Comparison of ENCODE assay signal across 20 mouse cellular contexts in genomic region chr2:131557896-131558295, GRCm38 (mm10). TPM values are rescaled to one million over a fixed set of nuclear protein-coding genes. Genes with fewer than 3 reads are reported as not detected.
DNase-seq lines count a peak whose midpoint lies in the region; ATAC-seq and TF ChIP-seq lines count a peak whose summit lies in the region.
"Had no signal": no experiment of that assay in that cellular context is flagged by ENCODE, and none has a peak within 500 bp of the region (broad histone marks: within the 10 kb centered on the region; RNA-seq: fewer than 3 reads in every experiment).

No protein-coding gene starts in this region.

- peak; percentile 32 for DNase-seq in adrenal gland, postnatal 14 days
- no peak for DNase-seq in adrenal gland, postnatal 25 days
- peak; percentile 38 for DNase-seq in heart, postnatal 0 days (ENCODE audit: low spot score)
- no peak for DNase-seq in heart, embryonic 10.5 days (ENCODE audit: low spot score)
- no peak for DNase-seq in layer of hippocampus, adult 2 months (ENCODE audit: low spot score in 2 of 2)
- DNase-seq in layer of hippocampus, postnatal 10 days (ENCODE audit: low spot score in 2 of 2), result no peak
- peak; percentile 63 for DNase-seq in brain, embryonic 14.5 days (ENCODE audit: low read depth)
- DNase-seq in thymus, postnatal 4 days, result no peak
- DNase-seq: cerebellum, adult 18-20 months; cerebellum, postnatal 25 days; kidney, adult 11 months; layer of hippocampus, postnatal 36 days; lung, embryonic 14.5 days; thymus, postnatal 25 days had no signal

- no peak for TF ChIP-seq POLR2A in brain, embryonic 14.5 days (IDR thresholded peaks at IDR 0.05; ENCODE audit: borderline replicate concordance, extremely low read depth, insufficient read depth, insufficient read length, poor library complexity, severe bottlenecking)

- peaks cover 29% of the 10 kb centered on the region for H3K27me3 ChIP-seq in heart, postnatal 0 days (ENCODE audit: control insufficient read depth, insufficient read depth, low read length)
- peaks cover 100% of the 10 kb centered on the region for H3K27me3 ChIP-seq in heart, embryonic 10.5 days (ENCODE audit: insufficient read depth, poor library complexity, severe bottlenecking)

- no peak for ATAC-seq in heart, postnatal 0 days (ENCODE audit: insufficient read depth, low read depth)

- no peak overlapping the region for H3K4me2 ChIP-seq in heart, postnatal 0 days (ENCODE audit: low read depth, low read length)
- H3K4me2 ChIP-seq: heart, embryonic 15.5 days; limb, embryonic 13.5 days; midbrain, embryonic 12.5 days; neural tube, embryonic 15.5 days had no signal

- no peaks in the 10 kb centered on the region for H3K36me3 ChIP-seq in heart, postnatal 0 days (replicated peaks; ENCODE audit: control insufficient read depth, insufficient read depth, low read length)
- no peaks in the 10 kb centered on the region for H3K36me3 ChIP-seq in heart, embryonic 10.5 days
- H3K36me3 ChIP-seq: heart, embryonic 15.5 days; limb, embryonic 13.5 days; midbrain, embryonic 12.5 days; neural tube, embryonic 15.5 days had no signal

- H3K4me1 ChIP-seq in heart, postnatal 0 days (ENCODE audit: control insufficient read depth, insufficient read depth), result peaks cover 14% of the 10 kb centered on the region
- peaks cover 19% of the 10 kb centered on the region for H3K4me1 ChIP-seq in heart, embryonic 10.5 days

- no peak overlapping the region for H3K9ac ChIP-seq in heart, postnatal 0 days (replicated peaks; ENCODE audit: low read depth, low read length)
- H3K9ac ChIP-seq: heart, embryonic 15.5 days; limb, embryonic 13.5 days; liver, embryonic 14.5 days; lung, embryonic 14.5 days; midbrain, embryonic 12.5 days; neural tube, embryonic 15.5 days had no signal

- H3K4me3 ChIP-seq in heart, postnatal 0 days (ENCODE audit: low read depth, low read length), result no peak overlapping the region
- H3K4me3 ChIP-seq in heart, embryonic 10.5 days, result no peak overlapping the region
- H3K4me3 ChIP-seq in layer of hippocampus, adult 2 months, result peak overlapping the region; percentile 73
- H3K4me3 ChIP-seq: heart, embryonic 15.5 days; limb, embryonic 13.5 days; midbrain, embryonic 12.5 days; neural tube, embryonic 15.5 days had no signal

- no peak for TF ChIP-seq EP300 in heart, postnatal 0 days (IDR thresholded peaks at IDR 0.05; ENCODE audit: low read depth)

- H3K27ac ChIP-seq in heart, postnatal 0 days (ENCODE audit: low read depth), result no peak overlapping the region
- H3K27ac ChIP-seq in heart, embryonic 10.5 days, result no peak overlapping the region
- peak overlapping the region; percentile 71 for H3K27ac ChIP-seq in layer of hippocampus, adult 2 months
- H3K27ac ChIP-seq: heart, embryonic 15.5 days; limb, embryonic 13.5 days; liver, embryonic 14.5 days; midbrain, embryonic 12.5 days; neural tube, embryonic 15.5 days had no signal

- no peak for TF ChIP-seq CTCF in heart, postnatal 0 days (IDR thresholded peaks at IDR 0.05; ENCODE audit: low read depth)
- TF ChIP-seq CTCF in layer of hippocampus, adult 2 months (conservative IDR thresholded peaks at IDR 0.05), result no peak
- TF ChIP-seq CTCF in brain, embryonic 14.5 days (IDR thresholded peaks at IDR 0.05; ENCODE audit: borderline replicate concordance, extremely low read depth, insufficient read depth, insufficient read length), result no peak

- no peaks in the 10 kb centered on the region for H3K9me3 ChIP-seq in heart, postnatal 0 days (replicated peaks; ENCODE audit: control insufficient read depth, low read length)
- H3K9me3 ChIP-seq in heart, embryonic 10.5 days, result no peaks in the 10 kb centered on the region
- H3K9me3 ChIP-seq: heart, embryonic 15.5 days; limb, embryonic 13.5 days; midbrain, embryonic 12.5 days; neural tube, embryonic 15.5 days had no signal

- 43% methylated on average over 2 of the region's 2 CpGs for WGBS in heart, postnatal 0 days
- 77% methylated on average over 2 of the region's 2 CpGs for WGBS in heart, embryonic 10.5 days

RNA-seq across cellular contexts. Expression of gene Adra1d, which starts 4.2 kb away (rescaled TPM):
- total RNA-seq in adrenal gland, postnatal 14 days (2021), result 16.9 and 22.4 TPM in 2 replicates
- 19.2 and 36.8 TPM in 2 replicates for total RNA-seq in adrenal gland, postnatal 25 days (2021)
- total RNA-seq in heart, postnatal 0 days (2014; rRNA removed; ENCODE audit: low replicate concordance), result 1.9 and 6.7 TPM in 2 replicates
- 0.52 and 0.70 TPM in 2 replicates for polyA plus RNA-seq in heart, postnatal 0 days (2015; fragmentation: Nextera tagmentation; extraction: Ambion mirVana)
- polyA plus RNA-seq in heart, embryonic 10.5 days (2016; fragmentation: Nextera tagmentation; extraction: Ambion mirVana), result 0.21 and 0.59 TPM in 2 replicates
- total RNA-seq in layer of hippocampus, adult 2 months (2021), result 10 to 100 TPM; 89.5 to 98.6 TPM
- total RNA-seq in layer of hippocampus, postnatal 10 days (2021), result 10 to 100 TPM; 39.6 to 43.2 TPM
- polyA plus RNA-seq in brain, embryonic 14.5 days (2012; rRNA removed), result 0.26 and 0.48 TPM in 2 replicates
- total RNA-seq: megakaryocyte, adult 5-6 weeks had no signal

Comparison
In these comparisons a context has a peak if more than half of its experiments do, and no peak if none do; other contexts are left out.
1. DNase-seq: peak in adrenal gland, postnatal 14 days (single experiment), heart, postnatal 0 days (single experiment) and brain, embryonic 14.5 days (single experiment); none in adrenal gland, postnatal 25 days (single experiment), heart, embryonic 10.5 days (single experiment), layer of hippocampus, adult 2 months (0 of 2), layer of hippocampus, postnatal 10 days (0 of 2) and thymus, postnatal 4 days (single experiment).